Mouse (Mus musculus): ENCODE measurements around the gene Ppp1r21. TPM values are rescaled to one million over a fixed set of nuclear protein-coding genes. Genes with fewer than 3 reads are reported as not detected.
A peak's percentile ranks its signal among the peaks of the same experiment; 100 is the strongest.

Ppp1r21 gene
- polyA plus RNA-seq, 1 experiment from 2014 or later, result 9.7 TPM

GRCm38 (mm10) chr17:88596544-88597221, 66.8 kb downstream of the Ppp1r21 start:
- Histone ChIP-seq H3K9me3 (replicated peaks) (no peaks in the 10 kb centered on the region), H3K9ac (no peak overlapping the region), H3K27me3 (peaks cover 6% of the 10 kb centered on the region), H3K4me2 (peak overlapping the region; percentile 68), H3K36me3 (replicated peaks) (no peaks in the 10 kb centered on the region; the same call in 1 of the 2 replicates), H3K4me3 (replicated peaks) (peak overlapping the region; percentile 55), H3K27ac (replicated peaks) (no peak overlapping the region), H3K4me1 (replicated peaks) (peaks cover 6% of the 10 kb centered on the region)
- WGBS (ENCODE audit: insufficient replicate concordance), result 27% methylated on average over 16 of the region's 16 CpGs
- no peak for ATAC-seq (ENCODE audit: insufficient read depth)

GRCm38 (mm10) chr17:88597222-88598055, 67.5 kb downstream of the Ppp1r21 start, which contains the start of gene Ston1:
Ston1 (plus strand) TSS chr17:88597684.
- Histone ChIP-seq H3K36me3 (replicated peaks) (no peaks in the 10 kb centered on the region), H3K4me1 (replicated peaks) (peaks cover 6% of the 10 kb centered on the region), H3K9me3 (replicated peaks) (no peaks in the 10 kb centered on the region), H3K27ac (replicated peaks) (0 out of 2 replicates have a peak within 1 kb of the TSS, but pooled peaks have one; percentile 24), H3K27me3 (peaks cover 6% of the 10 kb centered on the region), H3K4me2 (peak within 1 kb of the TSS; percentile 68), H3K4me3 (replicated peaks) (peak within 1 kb of the TSS; percentile 55), H3K9ac (peak within 1 kb of the TSS; percentile 23; the same call in 1 of the 2 replicates)
- peak; percentile 76 for ATAC-seq (ENCODE audit: insufficient read depth)
- WGBS (ENCODE audit: insufficient replicate concordance), result under 1% methylated on average over 41 of the region's 41 CpGs

GRCm38 (mm10) chr17:88598056-88598420, 68.1 kb downstream of the Ppp1r21 start:
- H3K9me3 ChIP-seq (replicated peaks), result no peaks in the 10 kb centered on the region
- H3K4me1 ChIP-seq (replicated peaks), result peaks cover 6% of the 10 kb centered on the region
- no peak; the same call in 1 of the 2 replicates for ATAC-seq (ENCODE audit: insufficient read depth)
- no peaks in the 10 kb centered on the region for H3K36me3 ChIP-seq (replicated peaks)
- WGBS (ENCODE audit: insufficient replicate concordance), result 17% methylated on average over 5 of the region's 5 CpGs
- peak overlapping the region; percentile 68 for H3K4me2 ChIP-seq
- peaks cover 6% of the 10 kb centered on the region for H3K27me3 ChIP-seq
- peak overlapping the region; percentile 55 for H3K4me3 ChIP-seq (replicated peaks)
- 0 out of 2 replicates have a peak overlapping the region, but pooled peaks have one; percentile 24 for H3K27ac ChIP-seq (replicated peaks)
- no peak overlapping the region for H3K9ac ChIP-seq

- Histone ChIP-seq H3K36me3 (replicated peaks) (no peaks in the 10 kb centered on the region), H3K4me3 (replicated peaks) (no peak overlapping the region), H3K27ac (replicated peaks) (no peak overlapping the region), H3K9me3 (replicated peaks) (no peaks in the 10 kb centered on the region), H3K27me3 (peaks cover 6% of the 10 kb centered on the region), H3K4me2 (no peak overlapping the region), H3K9ac (no peak overlapping the region), H3K4me1 (replicated peaks) (peaks cover 6% of the 10 kb centered on the region)
- no peak for ATAC-seq (ENCODE audit: insufficient read depth)
- 37% methylated on average over 14 of the region's 14 CpGs for WGBS (ENCODE audit: insufficient replicate concordance)
Measured at GRCm38 (mm10) chr17:88598570-88599368, 68.9 kb downstream of the Ppp1r21 start.

GRCm38 (mm10) chr17:88600492-88601026, 70.6 kb downstream of the Ppp1r21 start:
- no peak for ATAC-seq (ENCODE audit: insufficient read depth)
- Histone ChIP-seq H3K27me3 (peaks cover 6% of the 10 kb centered on the region), H3K9ac (no peak overlapping the region), H3K9me3 (replicated peaks) (no peaks in the 10 kb centered on the region), H3K4me3 (replicated peaks) (no peak overlapping the region), H3K36me3 (replicated peaks) (no peaks in the 10 kb centered on the region), H3K4me2 (no peak overlapping the region), H3K4me1 (replicated peaks) (peaks cover 6% of the 10 kb centered on the region), H3K27ac (replicated peaks) (no peak overlapping the region)
- WGBS (ENCODE audit: insufficient replicate concordance), result 50% methylated on average over 8 of the region's 8 CpGs

GRCm38 (mm10) chr17:88603943-88604342, 74.0 kb downstream of the Ppp1r21 start:
- H3K9ac ChIP-seq, result no peak overlapping the region
- no peak for ATAC-seq (ENCODE audit: insufficient read depth)
- H3K27ac ChIP-seq (replicated peaks), result no peak overlapping the region
- H3K4me2 ChIP-seq, result no peak overlapping the region
- peaks cover 3% of the 10 kb centered on the region; the same call in 1 of the 2 replicates for H3K4me1 ChIP-seq (replicated peaks)
- no peak overlapping the region for H3K4me3 ChIP-seq (replicated peaks)
- 71% methylated on average over 11 of the region's 11 CpGs for WGBS (ENCODE audit: insufficient replicate concordance)
- no peaks in the 10 kb centered on the region for H3K27me3 ChIP-seq
- no peaks in the 10 kb centered on the region for H3K9me3 ChIP-seq (replicated peaks)
- no peaks in the 10 kb centered on the region for H3K36me3 ChIP-seq (replicated peaks)

- Histone ChIP-seq H3K27me3 (no peaks in the 10 kb centered on the region), H3K4me3 (replicated peaks) (no peak overlapping the region), H3K9me3 (replicated peaks) (no peaks in the 10 kb centered on the region), H3K4me1 (replicated peaks) (no peaks in the 10 kb centered on the region), H3K4me2 (no peak overlapping the region), H3K9ac (no peak overlapping the region), H3K36me3 (replicated peaks) (no peaks in the 10 kb centered on the region), H3K27ac (replicated peaks) (no peak overlapping the region)
- ATAC-seq (ENCODE audit: insufficient read depth), result no peak
- 63% methylated on average over 2 of the region's 2 CpGs for WGBS (ENCODE audit: insufficient replicate concordance)
Measured at GRCm38 (mm10) chr17:88606056-88606455, 76.1 kb downstream of the Ppp1r21 start.

GRCm38 (mm10) chr17:88609361-88609760, 79.4 kb downstream of the Ppp1r21 start:
- no peak overlapping the region for H3K9ac ChIP-seq
- H3K36me3 ChIP-seq (replicated peaks), result no peaks in the 10 kb centered on the region
- no peaks in the 10 kb centered on the region for H3K27me3 ChIP-seq
- H3K4me2 ChIP-seq, result no peak overlapping the region
- no peaks in the 10 kb centered on the region for H3K9me3 ChIP-seq (replicated peaks)
- WGBS (ENCODE audit: insufficient replicate concordance), result 70% methylated on average over 15 of the region's 15 CpGs
- H3K27ac ChIP-seq (replicated peaks), result no peak overlapping the region
- no peak overlapping the region for H3K4me3 ChIP-seq (replicated peaks)
- no peak for ATAC-seq (ENCODE audit: insufficient read depth)
- no peaks in the 10 kb centered on the region for H3K4me1 ChIP-seq (replicated peaks)

GRCm38 (mm10) chr17:88611057-88611456, 81.1 kb downstream of the Ppp1r21 start:
- WGBS (ENCODE audit: insufficient replicate concordance), result 64% methylated on average over 2 of the region's 2 CpGs
- Histone ChIP-seq H3K36me3 (replicated peaks) (no peaks in the 10 kb centered on the region), H3K27me3 (no peaks in the 10 kb centered on the region), H3K4me3 (replicated peaks) (no peak overlapping the region), H3K9me3 (replicated peaks) (no peaks in the 10 kb centered on the region), H3K4me2 (no peak overlapping the region), H3K27ac (replicated peaks) (no peak overlapping the region), H3K4me1 (replicated peaks) (no peaks in the 10 kb centered on the region; the same call in 1 of the 2 replicates), H3K9ac (no peak overlapping the region)
- no peak for ATAC-seq (ENCODE audit: insufficient read depth)

- H3K9me3 ChIP-seq (replicated peaks), result no peaks in the 10 kb centered on the region
- no peak for ATAC-seq (ENCODE audit: insufficient read depth)
- WGBS (ENCODE audit: insufficient replicate concordance), result 39% methylated on average over 6 of the region's 6 CpGs
Measured at GRCm38 (mm10) chr17:88613172-88613571, 83.3 kb downstream of the Ppp1r21 start.

More at GRCm38 (mm10) chr17:88613172-88613571, 83.3 kb downstream of the Ppp1r21 start:
- Histone ChIP-seq H3K27ac (replicated peaks) (no peak overlapping the region), H3K9ac (no peak overlapping the region), H3K27me3 (no peaks in the 10 kb centered on the region), H3K4me3 (replicated peaks) (no peak overlapping the region), H3K4me2 (no peak overlapping the region), H3K36me3 (replicated peaks) (no peaks in the 10 kb centered on the region), H3K4me1 (replicated peaks) (no peaks in the 10 kb centered on the region; the same call in 1 of the 2 replicates)
